Mouse (Mus musculus): ENCODE data around the gene Med12.

DNA sequence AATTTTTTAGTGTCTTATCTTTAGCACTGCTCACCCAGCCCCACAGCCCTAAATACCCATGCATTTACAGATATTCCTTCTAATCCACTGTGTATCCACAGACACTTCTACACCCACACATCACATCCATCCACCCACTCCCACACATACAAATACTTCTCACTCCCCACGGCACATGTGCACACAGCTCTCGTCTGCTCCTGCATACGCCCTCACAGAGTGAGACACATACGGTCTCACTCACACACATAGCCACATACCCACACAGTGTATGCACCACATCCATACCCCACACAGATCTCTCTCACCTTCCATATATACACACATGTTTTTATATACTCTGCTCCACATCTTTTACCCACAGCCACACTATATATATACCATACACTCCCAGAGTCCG, 35.5 kb downstream of the Med12 start:
- TF ChIP-seq POLR2A (IDR thresholded peaks at IDR 0.05; ENCODE audit: insufficient read depth, low read depth, low read length) (no peak), EP300 (IDR thresholded peaks at IDR 0.05; ENCODE audit: insufficient read depth, low read depth, low read length) (no peak)

Measured in heart, adult 2 months (tissue).